Mouse (Mus musculus): ENCODE data around the gene Luc7l2. TPM values are rescaled to one million over a fixed set of nuclear protein-coding genes. Genes with fewer than 3 reads are reported as not detected.

Gene Luc7l2
- total and polyA plus RNA-seq, 3 experiments: 51.8 to 129 (median 118) TPM

DNA sequence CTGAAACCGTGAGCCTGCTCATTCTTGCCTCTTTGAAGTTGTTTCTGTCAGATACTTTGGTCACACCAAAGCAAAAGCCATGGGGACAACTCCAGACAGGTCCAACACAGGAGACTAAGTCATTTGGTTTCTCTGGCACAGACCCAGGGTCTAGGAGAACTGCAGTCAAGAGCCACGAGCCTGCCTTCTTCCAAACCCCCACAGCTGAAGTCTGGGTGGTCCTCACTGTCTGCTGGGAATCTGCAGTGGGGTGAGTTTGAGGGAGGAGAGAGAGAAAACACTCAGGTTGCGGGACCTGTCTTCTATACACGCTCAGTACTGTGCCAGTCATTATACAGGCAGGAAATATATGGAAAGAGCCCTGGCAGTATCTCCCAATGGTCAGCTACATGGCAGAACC lies 76.4 kb downstream of the Luc7l2 start:
- H3K79me2 ChIP-seq (ENCODE audit: control insufficient read depth, insufficient read depth, low read length, poor library complexity): no peaks in the 10 kb centered on the region
- H3K9ac ChIP-seq (ENCODE audit: control insufficient read depth, low read depth, low read length, poor library complexity, severe bottlenecking): no peak overlapping the region
- no peaks in the 10 kb centered on the region for H3K27me3 ChIP-seq (ENCODE audit: control insufficient read depth in 1 of 2, insufficient read depth in 2 of 2, low read length in 2 of 2)
- no peak for TF ChIP-seq RCOR1 (IDR thresholded peaks at IDR 0.05; ENCODE audit: low read depth, low read length)
- TF ChIP-seq MXI1 (IDR thresholded peaks at IDR 0.05; ENCODE audit: low read depth, low read length): no peak
- TF ChIP-seq SMC3 (IDR thresholded peaks at IDR 0.05; ENCODE audit: low read depth, low read length): no peak
- no peak for TF ChIP-seq POLR2A (IDR thresholded peaks at IDR 0.05; ENCODE audit: control insufficient read depth in 1 of 2, insufficient read depth in 1 of 2, low read depth in 1 of 2, low read length in 2 of 2, poor library complexity in 1 of 2)
- no peak for TF ChIP-seq CTCF (IDR thresholded peaks at IDR 0.05 in 2 of 3, conservative IDR thresholded peaks at IDR 0.05 in 1 of 3; ENCODE audit: control insufficient read depth in 1 of 3, insufficient read depth in 1 of 3, low read depth in 2 of 3, low read length in 3 of 3, poor library complexity in 1 of 3, severe bottlenecking in 1 of 3)
- no peak for TF ChIP-seq USF2 (IDR thresholded peaks at IDR 0.05; ENCODE audit: borderline replicate concordance in 1 of 2, insufficient read depth in 1 of 2, low read depth in 1 of 2, low read length in 2 of 2)
- TF ChIP-seq SIN3A (IDR thresholded peaks at IDR 0.05; ENCODE audit: low read length): no peak
- no peak for TF ChIP-seq TAL1 (IDR thresholded peaks at IDR 0.05; ENCODE audit: low read length)
- peaks cover 0 to 14% of the 10 kb centered on the region in 2 experiments; a peak in 3 of 4 replicates for H3K36me3 ChIP-seq (ENCODE audit: control insufficient read depth in 1 of 2, insufficient read depth in 2 of 2, low read length in 2 of 2)
- no peaks in the 10 kb centered on the region for H3K9me3 ChIP-seq (replicated peaks; ENCODE audit: insufficient read depth, low read length)
- H3K27ac ChIP-seq (ENCODE audit: control insufficient read depth, low read depth, low read length): no peak overlapping the region
- H3K4me3 ChIP-seq (ENCODE audit: control insufficient read depth in 1 of 2, insufficient read depth in 1 of 2, low read depth in 2 of 2, low read length in 2 of 2): no peak overlapping the region
- H3K4me1 ChIP-seq (ENCODE audit: control insufficient read depth in 1 of 2, insufficient read depth in 2 of 2, low read length in 2 of 2): peaks cover 8 to 14% of the 10 kb centered on the region in 2 experiments
- no peak for DNase-seq (ENCODE audit: low read depth, low spot score)

DNA sequence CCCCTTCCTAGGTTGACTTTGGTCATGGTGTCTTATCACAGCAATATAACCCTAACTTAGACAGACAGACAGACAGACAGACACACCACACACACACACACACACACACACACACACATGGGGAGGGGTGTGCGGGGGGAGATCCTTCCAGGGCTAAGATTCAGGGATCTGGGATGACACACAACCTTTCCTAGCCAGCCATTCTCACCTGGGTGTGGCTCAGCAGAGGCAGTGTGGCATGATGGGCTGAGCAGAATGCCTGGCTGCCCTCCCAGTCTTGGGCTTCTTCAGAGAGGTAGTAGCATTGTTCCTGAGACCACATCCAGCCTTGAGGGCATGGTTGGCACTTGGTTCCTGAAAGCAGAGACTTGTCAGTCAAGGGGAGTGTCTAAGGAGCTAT lies 78.4 kb downstream of the Luc7l2 start:
- no peak for DNase-seq (ENCODE audit: low read depth, low spot score)
- peaks cover 0 to 6% of the 10 kb centered on the region in 2 experiments; a peak in 2 of 4 replicates for H3K4me1 ChIP-seq (ENCODE audit: control insufficient read depth in 1 of 2, insufficient read depth in 2 of 2, low read length in 2 of 2)
- H3K27me3 ChIP-seq (ENCODE audit: control insufficient read depth in 1 of 2, insufficient read depth in 2 of 2, low read length in 2 of 2): no peaks in the 10 kb centered on the region
- no peak overlapping the region for H3K9ac ChIP-seq (ENCODE audit: control insufficient read depth, low read depth, low read length, poor library complexity, severe bottlenecking)
- H3K9me3 ChIP-seq (replicated peaks; ENCODE audit: insufficient read depth, low read length): no peaks in the 10 kb centered on the region
- H3K27ac ChIP-seq (ENCODE audit: control insufficient read depth, low read depth, low read length): no peak overlapping the region
- TF ChIP-seq EP300 (IDR thresholded peaks at IDR 0.05; ENCODE audit: low read depth in 1 of 2, low read length in 2 of 2) (no peak), SIN3A (IDR thresholded peaks at IDR 0.05; ENCODE audit: low read length) (no peak), TBP (IDR thresholded peaks at IDR 0.05; ENCODE audit: low read depth, low read length) (no peak)
- no peak overlapping the region for H3K4me3 ChIP-seq (ENCODE audit: control insufficient read depth in 1 of 2, insufficient read depth in 1 of 2, low read depth in 2 of 2, low read length in 2 of 2)
- no peaks in the 10 kb centered on the region for H3K79me2 ChIP-seq (ENCODE audit: control insufficient read depth, insufficient read depth, low read length, poor library complexity)
- no peaks in the 10 kb centered on the region; a peak in 1 of 4 replicates for H3K36me3 ChIP-seq (ENCODE audit: control insufficient read depth in 1 of 2, insufficient read depth in 2 of 2, low read length in 2 of 2)

- no peaks in the 10 kb centered on the region for H3K27me3 ChIP-seq (ENCODE audit: control insufficient read depth in 1 of 2, insufficient read depth in 2 of 2, low read length in 2 of 2)
- no peaks in the 10 kb centered on the region for H3K9me3 ChIP-seq (replicated peaks; ENCODE audit: insufficient read depth, low read length)
- peaks cover 2% of the 10 kb centered on the region; the same call in 1 of the 2 replicates for H3K79me2 ChIP-seq (ENCODE audit: control insufficient read depth, insufficient read depth, low read length, poor library complexity)
- H3K9ac ChIP-seq (ENCODE audit: control insufficient read depth, low read depth, low read length, poor library complexity, severe bottlenecking): no peak overlapping the region
- H3K36me3 ChIP-seq (ENCODE audit: control insufficient read depth in 1 of 2, insufficient read depth in 2 of 2, low read length in 2 of 2): peaks cover 0 to 6% of the 10 kb centered on the region in 2 experiments; a peak in 2 of 4 replicates
- no peak for DNase-seq (ENCODE audit: low read depth, low spot score)
- peaks cover 0 to 16% of the 10 kb centered on the region in 2 experiments; a peak in 2 of 4 replicates for H3K4me1 ChIP-seq (ENCODE audit: control insufficient read depth in 1 of 2, insufficient read depth in 2 of 2, low read length in 2 of 2)
- H3K27ac ChIP-seq (ENCODE audit: control insufficient read depth, low read depth, low read length): no peak overlapping the region
- no peak for TF ChIP-seq GABPA (IDR thresholded peaks at IDR 0.05; ENCODE audit: low read depth, low read length)
- no peak for TF ChIP-seq ZNF384 (IDR thresholded peaks at IDR 0.05; ENCODE audit: low read depth, low read length)
- no peak for TF ChIP-seq BHLHE40 (IDR thresholded peaks at IDR 0.05; ENCODE audit: borderline replicate concordance, low read depth, low read length)
- TF ChIP-seq TBP (IDR thresholded peaks at IDR 0.05; ENCODE audit: low read depth, low read length): no peak
- TF ChIP-seq ZKSCAN1 (IDR thresholded peaks at IDR 0.05; ENCODE audit: low read depth, low read length): no peak
- TF ChIP-seq ELF1 (IDR thresholded peaks at IDR 0.05; ENCODE audit: low read depth, low read length): no peak
- no peak for TF ChIP-seq HCFC1 (IDR thresholded peaks at IDR 0.05; ENCODE audit: low read depth, low read length)
- no peak for TF ChIP-seq MAZ (IDR thresholded peaks at IDR 0.05; ENCODE audit: low read depth, low read length)
- TF ChIP-seq GATA1 (IDR thresholded peaks at IDR 0.05; ENCODE audit: low read depth, low read length): no peak
- no peak for TF ChIP-seq USF2 (IDR thresholded peaks at IDR 0.05; ENCODE audit: borderline replicate concordance in 1 of 2, insufficient read depth in 1 of 2, low read depth in 1 of 2, low read length in 2 of 2)
- TF ChIP-seq ZC3H11A (IDR thresholded peaks at IDR 0.05; ENCODE audit: low read depth, low read length): no peak
- no peak for TF ChIP-seq CHD2 (IDR thresholded peaks at IDR 0.05; ENCODE audit: low read length)
- no peak for TF ChIP-seq ETS1 (IDR thresholded peaks at IDR 0.05; ENCODE audit: low read depth, low read length)
- H3K4me3 ChIP-seq (ENCODE audit: control insufficient read depth in 1 of 2, insufficient read depth in 1 of 2, low read depth in 2 of 2, low read length in 2 of 2): no peak overlapping the region
Observed at GRCm38 (mm10) chr6:38632826-38633225, 81.7 kb downstream of the Luc7l2 start.
